Mouse (Mus musculus) inflammation-experienced regulatory T-cells, adult 16 weeks (primary cell): ENCODE data around the gene 1700030K09Rik. TPM values are rescaled to one million over a fixed set of nuclear protein-coding genes. Genes with fewer than 3 reads are reported as not detected.

Experiments
- polyA plus RNA-seq: library from polyadenylated mRNA; unstranded; fragments of 100-300 nt; shearing (Covaris generic); gene quantifications from one replicate; pipeline ENCODE4 v1.2.1, GENCODE M21; 2017

1700030K09Rik gene
- 10.5 TPM for polyA plus RNA-seq

GRCm38 (mm10) chr8:72443338-72443993, at the start of gene 1700030K09Rik, which contains the start of gene Calr3:
1700030K09Rik (plus strand) TSS chr8:72443880.
Calr3 (minus strand) TSS chr8:72443870.

GRCm38 (mm10) chr8:72421362-72422335, 22.0 kb upstream of the 1700030K09Rik start, which contains the start of gene Eps15l1:
Eps15l1 (minus strand) TSS chr8:72421460.

GRCm38 (mm10) chr8:72474826-72475546, 31.3 kb downstream of the 1700030K09Rik start, which contains the start of gene Cherp:
Cherp (minus strand) TSS chr8:72475226.

GRCm38 (mm10) chr8:72491680-72492621, 48.3 kb downstream of the 1700030K09Rik start, which contains the start of gene Slc35e1:
Slc35e1 (minus strand) TSS chr8:72492614.

Other genes with a start within 250 kb of the 1700030K09Rik start
- 0.18 TPM for gene Cib3, start 231.0 kb upstream of the 1700030K09Rik start, polyA plus RNA-seq
- gene Gm11034, start 230.2 kb upstream of the 1700030K09Rik start, polyA plus RNA-seq, result not detected
- gene Fam32a, start 224.2 kb upstream of the 1700030K09Rik start, polyA plus RNA-seq, result 138 TPM
- gene Ap1m1, start 203.9 kb upstream of the 1700030K09Rik start, polyA plus RNA-seq, result 193 TPM
- 3.1 TPM for gene Gm10282, start 138.6 kb upstream of the 1700030K09Rik start, polyA plus RNA-seq
- 12.4 TPM for gene Klf2, start 124.8 kb upstream of the 1700030K09Rik start, polyA plus RNA-seq
- 50.0 TPM for gene Eps15l1, start 22.4 kb upstream of the 1700030K09Rik start, polyA plus RNA-seq
- gene Calr3, start within 50 bp of the 1700030K09Rik start, polyA plus RNA-seq, result 0.52 TPM
- 124 TPM for gene Cherp, start 31.3 kb downstream of the 1700030K09Rik start, polyA plus RNA-seq
- 5.8 TPM for gene Slc35e1, start 48.7 kb downstream of the 1700030K09Rik start, polyA plus RNA-seq
- 8.3 TPM for gene Med26, start 104.4 kb downstream of the 1700030K09Rik start, polyA plus RNA-seq
- gene Smim7, start 127.2 kb downstream of the 1700030K09Rik start, polyA plus RNA-seq, result 65.2 TPM
- 2.9 TPM for gene Tmem38a, start 128.2 kb downstream of the 1700030K09Rik start, polyA plus RNA-seq
- not detected for gene Nwd1, start 202.8 kb downstream of the 1700030K09Rik start, polyA plus RNA-seq